Mouse (Mus musculus) midbrain, embryonic 10.5 days (tissue): ENCODE measurements around the gene Grap. TPM values are rescaled to one million over a fixed set of nuclear protein-coding genes. Genes with fewer than 3 reads are reported as not detected.
A peak's percentile ranks its signal among the peaks of the same experiment; 100 is the strongest.
"Not testable (repeated sequence)": the region's sequence is repeated elsewhere in the genome, so short reads cannot be mapped to it uniquely, and the experiment has no call there.

ENCODE experiments used
- DNase-seq: peaks from one replicate; pipeline ENCODE4 v3.0.0-alpha.2; 2017; ENCODE audit warnings: low spot score
- H3K27ac ChIP-seq: fragments of 300-500 bp; sonication (generic); replicated peaks from 2 replicates; pipeline ENCODE4 v1.5.1; 2016; ENCODE audit warnings: mild to moderate bottlenecking
- H3K27me3 ChIP-seq: fragments of 300-500 bp; sonication (generic); 2 replicates; pipeline ENCODE4 v1.6.1; 2016; ENCODE audit warnings: low read depth, mild to moderate bottlenecking; ENCODE audit not compliant: poor library complexity, severe bottlenecking
- H3K36me3 ChIP-seq: fragments of 300-500 bp; sonication (generic); 2 replicates; pipeline ENCODE4 v1.6.1; 2016; ENCODE audit warnings: mild to moderate bottlenecking, moderate library complexity
- H3K4me1 ChIP-seq: fragments of 300-500 bp; sonication (generic); 2 replicates; pipeline ENCODE4 v1.6.1; 2016
- H3K4me3 ChIP-seq: fragments of 300-500 bp; sonication (generic); 2 replicates; pipeline ENCODE4 v1.5.1; 2016; ENCODE audit warnings: mild to moderate bottlenecking, moderate library complexity
- H3K9me3 ChIP-seq: fragments of 300-500 bp; sonication (generic); replicated peaks from 2 replicates; pipeline ENCODE4 v1.6.1; 2016; ENCODE audit warnings: mild to moderate bottlenecking
- WGBS: fragments of 180-500 bp; shearing (Covaris S2); methylation state at CpG from one replicate; pipeline ENCODE4 v1.1.7; 2016; 5-methylcytosine and 5-hydroxymethylcytosine counted together
- polyA plus RNA-seq: library from polyadenylated mRNA; unstranded; fragments of >200 nt; fragmentation: Nextera tagmentation; extraction: Ambion mirVana; gene quantifications from 2 replicates; pipeline ENCODE4 v1.2.1, GENCODE M21; 2016

The Grap gene
- polyA plus RNA-seq, 1 experiment from 2014 or later = 8.2 TPM

DNA sequence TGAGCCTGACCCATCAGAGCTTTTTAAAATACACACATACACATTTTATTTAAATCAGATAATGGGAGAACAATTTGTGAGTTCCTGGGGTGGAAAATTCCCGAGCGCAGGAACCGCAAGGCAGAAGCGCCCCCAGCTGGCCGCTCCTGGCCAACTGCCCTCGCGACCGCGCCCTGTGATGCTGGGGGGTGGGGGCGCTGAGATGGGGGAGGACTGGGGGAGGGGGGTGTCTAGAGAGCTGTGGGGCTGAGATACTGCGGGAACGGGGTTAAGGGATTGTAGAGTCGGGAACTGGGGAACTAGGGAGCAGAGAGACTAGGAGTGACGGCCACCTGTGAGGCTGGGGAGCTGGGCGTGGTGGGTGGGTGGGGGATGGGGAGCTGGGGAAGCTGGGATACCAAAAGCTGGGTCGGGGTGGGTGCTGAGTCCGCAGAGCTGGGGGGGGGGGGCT lies 33.2 kb upstream of the Grap start:
- peak; percentile 73 for DNase-seq
- 0% methylated on average over 14 of the region's 17 CpGs for WGBS
- peaks cover 35% of the 10 kb centered on the region for H3K4me1 ChIP-seq
- peak overlapping the region; percentile 60 for H3K4me3 ChIP-seq
- H3K27ac ChIP-seq = peak overlapping the region; percentile 83
- no peaks in the 10 kb centered on the region for H3K9me3 ChIP-seq
- H3K27me3 ChIP-seq = peaks cover 33% of the 10 kb centered on the region; the same call in 1 of the 2 replicates
- no peaks in the 10 kb centered on the region for H3K36me3 ChIP-seq

DNA sequence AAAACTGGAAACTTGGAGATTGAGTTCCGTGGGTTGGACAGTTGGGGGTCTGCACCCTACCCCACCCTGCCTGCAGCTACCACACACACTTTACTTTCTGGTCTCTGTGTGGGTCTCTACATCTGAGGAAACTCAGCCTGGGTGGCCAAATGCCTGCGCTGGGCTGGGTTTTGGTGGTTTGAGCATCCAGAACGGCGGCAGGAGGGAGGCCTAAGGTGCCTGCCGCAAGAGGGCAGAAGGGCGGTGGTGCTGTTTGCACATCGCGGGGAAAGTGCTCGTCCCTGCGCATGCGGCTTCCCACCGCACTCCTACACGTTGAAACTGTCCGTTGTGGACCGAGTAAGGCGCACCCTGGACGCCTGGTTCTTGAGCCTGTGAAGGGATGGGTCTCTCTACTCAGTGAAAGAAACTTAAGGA lies 32.8 kb upstream of the Grap start:
- DNase-seq = peak; percentile 81
- peaks cover 35% of the 10 kb centered on the region for H3K4me1 ChIP-seq
- H3K9me3 ChIP-seq = no peaks in the 10 kb centered on the region
- H3K27ac ChIP-seq = peak overlapping the region; percentile 83
- no peaks in the 10 kb centered on the region for H3K36me3 ChIP-seq
- peaks cover 29% of the 10 kb centered on the region; the same call in 1 of the 2 replicates for H3K27me3 ChIP-seq
- H3K4me3 ChIP-seq = peak overlapping the region; percentile 60
- under 1% methylated on average over 17 of the region's 17 CpGs for WGBS

DNA sequence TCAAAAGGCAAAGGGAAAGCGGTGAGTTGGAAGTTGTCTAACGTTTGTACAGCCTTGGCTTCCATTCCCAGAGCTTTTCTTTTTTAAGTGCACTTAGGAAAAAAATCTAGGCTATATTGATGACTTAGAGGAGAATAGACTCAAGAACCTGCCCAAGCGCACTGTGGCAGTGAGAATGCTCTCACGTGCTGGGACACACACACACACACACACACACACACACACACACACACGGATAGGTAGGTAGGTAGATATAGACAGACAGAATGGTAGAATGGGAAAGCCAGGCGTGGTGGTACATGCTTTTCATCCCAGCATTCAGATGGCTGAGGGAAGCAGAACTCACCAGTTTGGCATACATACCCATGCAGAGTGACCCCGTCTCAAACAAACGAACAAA lies 32.3 kb upstream of the Grap start:
- WGBS = 74% methylated on average over 8 of the region's 8 CpGs
- Histone ChIP-seq H3K4me3 (peak overlapping the region; percentile 60), H3K27me3 (peaks cover 24% of the 10 kb centered on the region; the same call in 1 of the 2 replicates), H3K9me3 (no peaks in the 10 kb centered on the region), H3K4me1 (peaks cover 30% of the 10 kb centered on the region), H3K27ac (peak overlapping the region; percentile 83; the same call in 1 of the 2 replicates), H3K36me3 (no peaks in the 10 kb centered on the region)
- DNase-seq = no peak

DNA sequence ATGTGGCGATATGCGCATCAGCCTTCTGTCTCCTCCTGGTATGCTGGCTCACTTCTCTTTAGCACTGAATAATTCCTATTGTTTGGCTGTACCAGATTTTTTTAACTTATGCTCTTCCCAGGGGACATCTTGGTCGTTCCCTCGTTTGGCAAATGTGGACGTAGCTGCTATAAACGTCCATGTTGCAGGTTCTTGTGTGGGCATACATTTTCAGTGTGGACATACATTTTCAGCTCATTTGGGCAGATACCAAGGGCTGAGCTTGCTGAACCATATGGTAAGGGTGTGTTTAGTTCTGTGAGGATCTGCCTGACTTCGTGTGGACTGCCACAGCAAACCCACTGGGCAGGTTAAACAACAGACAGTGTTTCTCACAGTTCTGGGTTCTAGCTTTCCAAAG lies 27.9 kb upstream of the Grap start:
- DNase-seq = no peak
- Histone ChIP-seq H3K27ac (no peak overlapping the region), H3K4me1 (peaks cover 4% of the 10 kb centered on the region), H3K4me3 (no peak overlapping the region), H3K27me3 (peaks cover 4% of the 10 kb centered on the region; the same call in 1 of the 2 replicates), H3K36me3 (no peaks in the 10 kb centered on the region), H3K9me3 (no peaks in the 10 kb centered on the region)
- 87% methylated on average over 7 of the region's 7 CpGs for WGBS

DNA sequence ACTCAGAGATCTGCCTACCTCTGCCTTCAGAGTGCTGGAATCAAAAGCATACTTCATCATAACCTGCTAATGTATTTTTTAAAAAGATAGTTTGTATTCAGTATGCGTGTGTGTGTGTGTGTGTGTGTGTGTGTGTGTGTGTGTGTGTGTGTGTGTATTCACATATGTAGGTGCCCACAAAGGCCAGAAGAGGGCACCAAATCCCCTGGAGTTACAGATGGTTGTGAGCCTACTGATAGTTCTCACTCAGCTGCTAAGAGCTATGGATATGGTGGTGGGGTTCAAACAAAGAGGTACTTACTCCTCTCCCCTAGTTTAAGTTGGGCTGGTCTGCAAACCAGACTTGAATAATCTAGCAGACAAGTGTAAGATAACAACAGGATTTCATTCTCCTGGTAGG lies 26.6 kb upstream of the Grap start:
- no peak for DNase-seq
- no peaks in the 10 kb centered on the region for H3K9me3 ChIP-seq
- no peak overlapping the region for H3K4me3 ChIP-seq
- H3K36me3 ChIP-seq = no peaks in the 10 kb centered on the region
- H3K27me3 ChIP-seq = no peaks in the 10 kb centered on the region
- no peaks in the 10 kb centered on the region for H3K4me1 ChIP-seq
- WGBS = 90% methylated on average over 1 of the region's 1 CpGs
- no peak overlapping the region for H3K27ac ChIP-seq

DNA sequence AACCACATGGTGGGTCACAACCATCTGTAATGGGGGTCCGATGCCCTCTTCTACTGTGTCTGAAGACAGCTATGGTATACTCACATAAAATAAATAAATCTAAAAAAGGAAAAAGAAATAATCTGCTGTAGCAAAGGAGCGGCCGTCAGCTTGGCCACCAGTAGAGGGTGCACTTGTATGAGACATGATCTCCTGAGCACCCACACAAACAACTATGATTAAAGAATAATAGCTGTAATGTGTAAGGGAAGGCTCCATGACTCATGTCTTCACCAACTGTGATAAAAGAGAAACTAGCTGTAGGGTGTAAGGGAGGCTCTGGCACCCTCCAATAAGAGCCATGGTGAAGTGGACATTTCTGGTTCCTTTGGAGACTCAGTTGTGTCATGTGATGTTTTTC lies 23.4 kb upstream of the Grap start:
- no peak overlapping the region for H3K27ac ChIP-seq
- H3K9me3 ChIP-seq = no peaks in the 10 kb centered on the region
- DNase-seq = no peak
- no peaks in the 10 kb centered on the region for H3K36me3 ChIP-seq
- WGBS = 77% methylated on average over 3 of the region's 3 CpGs
- no peaks in the 10 kb centered on the region for H3K4me1 ChIP-seq
- H3K4me3 ChIP-seq = no peak overlapping the region
- no peaks in the 10 kb centered on the region for H3K27me3 ChIP-seq

DNA sequence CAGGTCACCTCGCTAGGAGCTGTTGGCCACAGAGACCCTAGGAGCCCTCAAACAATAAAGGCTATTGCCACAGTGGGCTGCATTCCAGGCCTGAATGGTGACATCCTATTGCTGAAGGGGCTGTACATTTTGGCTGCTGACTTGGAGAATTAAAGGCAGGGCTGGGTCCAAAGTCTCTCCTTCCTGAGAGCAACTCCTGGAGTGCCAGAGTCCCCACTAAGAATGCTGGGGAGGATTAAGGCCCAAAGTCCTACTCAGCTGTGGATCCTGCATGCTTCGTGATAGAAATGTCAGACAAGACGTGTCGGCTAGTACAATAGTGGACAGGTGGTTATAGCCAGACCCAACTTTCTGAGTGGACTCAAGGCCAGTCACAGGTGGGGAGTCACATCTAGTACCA lies 16.8 kb upstream of the Grap start:
- H3K4me3 ChIP-seq, H3K36me3 ChIP-seq, H3K27ac ChIP-seq, H3K4me1 ChIP-seq, H3K27me3 ChIP-seq, DNase-seq, H3K9me3 ChIP-seq: not testable (repeated sequence)
- WGBS = 87% methylated on average over 4 of the region's 4 CpGs

DNA sequence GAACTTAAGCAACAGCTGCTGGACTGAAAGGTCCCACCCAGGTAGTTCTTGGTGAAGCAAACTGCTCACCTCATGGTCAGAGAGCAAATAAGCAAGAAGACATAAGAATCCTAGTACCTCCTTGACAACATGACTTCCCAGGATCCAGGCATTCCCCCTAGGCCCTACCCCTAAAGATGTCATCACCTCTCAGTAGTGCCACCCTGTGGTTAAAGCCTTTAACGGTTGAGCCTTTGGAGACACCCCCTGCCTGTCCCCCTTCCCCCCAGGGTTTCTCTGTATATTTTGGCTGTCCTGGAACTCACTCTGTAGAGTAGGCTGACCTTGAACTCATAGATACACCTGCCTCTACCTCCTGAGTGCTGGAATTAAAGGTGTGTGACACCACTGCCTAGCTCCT lies 15.7 kb upstream of the Grap start:
- Histone ChIP-seq H3K9me3 (no peaks in the 10 kb centered on the region), H3K4me3 (no peak overlapping the region), H3K36me3 (no peaks in the 10 kb centered on the region), H3K27ac (no peak overlapping the region), H3K27me3 (no peaks in the 10 kb centered on the region), H3K4me1 (no peaks in the 10 kb centered on the region)
- 59% methylated on average over 1 of the region's 1 CpGs for whole genome bisulfite sequencing
- no peak for DNase-seq

DNA sequence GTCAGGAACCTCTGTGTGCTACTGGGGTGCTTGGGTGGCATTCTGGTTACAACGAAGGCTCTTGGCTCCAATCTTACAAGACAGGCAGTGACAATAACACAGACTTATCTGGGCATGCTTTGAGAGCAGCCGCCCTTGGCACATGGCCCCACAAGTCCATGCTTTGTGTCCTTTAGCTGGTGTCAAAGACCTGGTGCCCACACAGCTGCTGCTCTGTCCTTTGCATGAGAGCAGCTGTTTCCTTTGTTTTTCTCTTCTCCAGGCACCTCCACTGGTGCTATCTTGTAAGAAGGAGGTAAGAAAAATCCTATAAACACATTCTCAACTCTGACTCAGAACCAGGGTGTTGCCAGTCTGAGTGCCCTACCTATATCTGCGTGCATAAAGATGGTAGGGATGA lies 15.2 kb upstream of the Grap start:
- Histone ChIP-seq H3K27me3 (no peaks in the 10 kb centered on the region), H3K4me1 (no peaks in the 10 kb centered on the region), H3K9me3 (no peaks in the 10 kb centered on the region), H3K4me3 (no peak overlapping the region), H3K27ac (no peak overlapping the region), H3K36me3 (no peaks in the 10 kb centered on the region)
- 86% methylated on average over 3 of the region's 3 CpGs for WGBS
- DNase-seq = no peak

DNA sequence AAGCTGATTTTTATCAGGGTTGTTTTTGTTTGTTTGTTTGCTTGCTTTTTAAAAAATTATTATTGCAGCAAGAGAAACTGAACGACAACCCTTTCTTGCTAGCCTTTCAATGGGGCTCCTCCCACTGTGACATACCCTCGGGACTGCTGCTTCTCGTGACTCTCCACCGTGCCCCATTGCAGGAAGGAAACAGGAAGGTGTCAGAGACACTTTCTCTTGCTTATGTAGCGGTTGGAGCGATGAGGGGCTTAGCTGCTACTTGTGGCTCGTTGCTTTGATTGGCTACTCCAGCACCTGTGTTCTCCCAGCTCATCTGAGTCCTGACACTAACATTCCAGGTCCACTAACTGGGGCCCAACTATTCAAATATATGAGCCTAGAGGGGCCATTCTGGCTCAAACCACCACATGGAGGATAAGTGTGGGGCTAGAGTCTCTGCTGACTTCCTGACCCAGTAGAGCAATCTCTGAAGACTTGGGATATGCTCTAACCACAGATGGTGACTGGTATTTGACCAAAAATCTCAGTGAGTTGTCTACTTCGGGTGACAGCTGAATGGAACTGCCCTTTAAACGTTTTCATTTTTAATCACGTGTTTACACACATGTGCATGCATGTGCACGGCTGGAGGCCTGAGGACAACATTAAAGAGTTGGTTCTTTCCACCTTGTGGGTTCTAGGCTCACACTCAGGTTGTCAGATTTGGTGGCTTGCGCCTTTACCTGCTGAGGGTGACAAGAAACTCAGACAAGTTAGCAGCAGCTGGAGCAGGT lies 14.1 kb upstream of the Grap start:
- no peaks in the 10 kb centered on the region for H3K36me3 ChIP-seq
- 85% methylated on average over 12 of the region's 12 CpGs for WGBS
- no peaks in the 10 kb centered on the region for H3K4me1 ChIP-seq
- H3K4me3 ChIP-seq = no peak overlapping the region
- H3K9me3 ChIP-seq = no peaks in the 10 kb centered on the region
- H3K27me3 ChIP-seq = no peaks in the 10 kb centered on the region
- DNase-seq = no peak
- H3K27ac ChIP-seq = no peak overlapping the region

DNA sequence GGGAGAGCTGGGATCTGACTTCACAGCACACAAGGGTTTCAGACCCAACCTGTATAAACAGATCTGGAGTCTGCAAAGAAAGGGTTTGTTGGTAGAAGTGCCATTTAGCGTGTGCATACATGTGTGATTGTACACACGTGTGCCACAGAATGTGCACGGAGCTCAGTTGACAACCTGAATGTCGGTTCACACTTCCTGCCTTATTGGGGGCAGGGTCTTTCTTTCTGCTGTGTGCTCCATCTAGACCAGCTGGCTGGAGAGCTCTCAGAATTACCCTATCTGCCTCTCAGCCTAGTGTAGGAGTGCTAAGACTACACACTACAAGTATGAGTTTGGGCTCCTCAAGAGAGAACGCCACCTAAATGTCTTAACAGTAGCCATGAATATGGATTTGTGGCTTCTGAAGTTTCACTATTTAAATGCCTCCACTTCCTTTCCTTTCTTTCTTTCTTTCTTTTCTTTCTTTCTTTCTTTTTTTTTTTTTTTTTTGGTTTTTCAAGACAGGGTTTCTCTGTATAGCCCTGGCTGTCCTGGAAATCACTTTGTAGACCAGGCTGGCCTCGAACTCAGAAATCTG lies 13.4 kb upstream of the Grap start:
- no peak for DNase-seq
- no peak overlapping the region for H3K4me3 ChIP-seq

DNA sequence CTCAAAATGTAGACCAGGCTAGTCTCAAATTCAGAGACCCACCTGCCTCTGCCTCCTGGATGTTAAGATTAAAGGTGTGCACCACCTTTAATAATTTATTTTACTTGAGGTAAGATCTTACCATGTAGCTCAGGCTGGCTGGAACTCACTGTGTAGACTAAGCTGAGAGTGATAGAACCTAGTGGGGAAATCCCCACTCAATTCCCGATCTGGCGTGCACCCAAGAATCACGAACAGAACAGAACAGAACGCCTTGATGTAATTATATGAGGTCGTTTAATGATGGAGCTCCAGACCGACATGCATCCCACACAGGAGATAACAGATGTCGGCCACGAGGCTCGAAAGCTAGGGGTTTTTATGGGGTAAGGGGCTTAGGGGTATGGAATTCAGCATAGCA lies 12.5 kb upstream of the Grap start:
- WGBS = 91% methylated on average over 9 of the region's 9 CpGs

More for the DNA sequence above, 13.4 kb upstream of the Grap start:
- WGBS = 95% methylated on average over 6 of the region's 6 CpGs
- Histone ChIP-seq H3K36me3 (no peaks in the 10 kb centered on the region), H3K27me3 (no peaks in the 10 kb centered on the region), H3K9me3 (no peaks in the 10 kb centered on the region), H3K27ac (no peak overlapping the region), H3K4me1 (no peaks in the 10 kb centered on the region)

DNA sequence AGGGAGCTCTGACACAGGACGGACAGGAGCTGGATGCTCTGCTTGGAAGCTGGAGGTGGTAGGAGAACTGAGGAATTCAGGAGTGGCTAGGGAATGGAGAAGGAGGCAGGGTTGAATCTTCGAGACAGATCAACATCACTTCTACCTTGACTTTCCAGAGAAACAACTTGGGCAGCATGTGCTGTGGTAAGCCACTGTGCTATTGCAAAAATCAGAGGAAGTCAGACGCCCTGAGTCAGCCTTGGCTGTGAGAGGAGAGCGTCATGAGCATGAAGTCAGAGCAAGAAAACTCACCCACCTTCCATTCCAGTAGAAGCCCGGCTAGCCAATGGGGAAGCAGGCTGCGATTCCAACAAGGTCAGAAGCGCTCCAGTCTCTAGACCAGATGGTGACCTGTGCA lies 11.0 kb upstream of the Grap start:
- H3K27me3 ChIP-seq = no peaks in the 10 kb centered on the region
- no peak for DNase-seq
- no peaks in the 10 kb centered on the region for H3K36me3 ChIP-seq
- H3K9me3 ChIP-seq = no peaks in the 10 kb centered on the region
- H3K27ac ChIP-seq = no peak overlapping the region
- no peak overlapping the region for H3K4me3 ChIP-seq
- WGBS = 85% methylated on average over 7 of the region's 7 CpGs
- H3K4me1 ChIP-seq = no peaks in the 10 kb centered on the region

More for the DNA sequence above, 12.5 kb upstream of the Grap start:
- not testable (repeated sequence) for H3K36me3 ChIP-seq, H3K4me1 ChIP-seq, H3K9me3 ChIP-seq, H3K4me3 ChIP-seq, H3K27me3 ChIP-seq, DNase-seq, H3K27ac ChIP-seq
